In genomic region chr2:145760121-145760520, GRCm38 (mm10) we compare ENCODE assay signal across 22 mouse cellular contexts.
DNase-seq lines count a peak whose midpoint lies in the region; ATAC-seq and TF ChIP-seq lines count a peak whose summit lies in the region.
"Had no signal": no experiment of that assay in that cellular context is flagged by ENCODE, and none has a peak within 500 bp of the region (broad histone marks: within the 10 kb centered on the region; RNA-seq: fewer than 3 reads in every experiment).

No protein-coding gene starts in this region.

- no peak overlapping the region for H3K4me3 ChIP-seq in embryonic facial prominence, embryonic 11.5 days (ENCODE audit: low read depth, low read length)
- no peak overlapping the region for H3K4me3 ChIP-seq in embryonic facial prominence, embryonic 10.5 days
- no peak overlapping the region for H3K4me3 ChIP-seq in kidney, embryonic 14.5 days (ENCODE audit: low read length)
- H3K4me3 ChIP-seq: forebrain, embryonic 13.5 days; heart, adult 2 months; heart, embryonic 15.5 days; hindbrain, embryonic 10.5 days; intestine, embryonic 15.5 days had no signal

- H3K27me3 ChIP-seq in embryonic facial prominence, embryonic 11.5 days (ENCODE audit: control insufficient read depth, insufficient read depth, low read length), result no peaks in the 10 kb centered on the region
- no peaks in the 10 kb centered on the region for H3K27me3 ChIP-seq in embryonic facial prominence, embryonic 10.5 days (replicated peaks; ENCODE audit: low read depth, poor library complexity, severe bottlenecking)
- no peaks in the 10 kb centered on the region for H3K27me3 ChIP-seq in kidney, embryonic 14.5 days (ENCODE audit: control insufficient read depth, insufficient read depth, low read length)
- H3K27me3 ChIP-seq in Patski, result no peaks in the 10 kb centered on the region
- H3K27me3 ChIP-seq: CH12.LX; forebrain, embryonic 13.5 days; heart, embryonic 15.5 days; intestine, embryonic 15.5 days had no signal

- TF ChIP-seq CTCF in Patski (IDR thresholded peaks at IDR 0.05), result no peak

- in situ Hi-C loops in Patski (cut with MboI; ENCODE audit: low pct_unique_long_range_greater_than_20kb), result no loop called here

- H3K27ac ChIP-seq in embryonic facial prominence, embryonic 11.5 days (replicated peaks; ENCODE audit: low read depth, low read length), result no peak overlapping the region
- H3K27ac ChIP-seq in embryonic facial prominence, embryonic 10.5 days (replicated peaks), result no peak overlapping the region
- H3K27ac ChIP-seq in kidney, embryonic 14.5 days (ENCODE audit: low read depth, low read length), result no peak overlapping the region
- H3K27ac ChIP-seq: forebrain, embryonic 13.5 days; heart, adult 2 months; heart, embryonic 15.5 days; hindbrain, embryonic 10.5 days; hindbrain, embryonic 14.5 days; intestine, embryonic 15.5 days had no signal

- H3K4me1 ChIP-seq in embryonic facial prominence, embryonic 11.5 days (ENCODE audit: control insufficient read depth, insufficient read depth, low read length), result no peaks in the 10 kb centered on the region
- H3K4me1 ChIP-seq in embryonic facial prominence, embryonic 10.5 days, result 0 out of 2 replicates have a peak, but pooled peaks cover 4% of the 10 kb centered on the region
- no peaks in the 10 kb centered on the region for H3K4me1 ChIP-seq in kidney, embryonic 14.5 days (ENCODE audit: control insufficient read depth, insufficient read depth, low read length)
- H3K4me1 ChIP-seq: forebrain, embryonic 13.5 days had no signal

- CTCF ChIA-PET in Patski (lab: Charles Lee), result interaction anchor here (0.8 kb wide), 1 partner anchor 9 kb away, joined by 3 read pairs; no protein-coding TSS in a partner anchor

- WGBS in embryonic facial prominence, embryonic 11.5 days, result 46% methylated on average over 3 of the region's 3 CpGs
- WGBS in embryonic facial prominence, embryonic 10.5 days, result 55% methylated on average over 3 of the region's 3 CpGs
- 57% methylated on average over 3 of the region's 3 CpGs for WGBS in kidney, embryonic 14.5 days

- POLR2A ChIA-PET in Patski (lab: Charles Lee), result no interaction called here

- no peak overlapping the region for H3K4me2 ChIP-seq in embryonic facial prominence, embryonic 11.5 days (ENCODE audit: low read depth, low read length)
- no peak overlapping the region for H3K4me2 ChIP-seq in kidney, embryonic 14.5 days (replicated peaks; ENCODE audit: low read depth, low read length)
- H3K4me2 ChIP-seq: forebrain, embryonic 13.5 days; heart, embryonic 11.5 days; heart, embryonic 15.5 days; hindbrain, embryonic 14.5 days; intestine, embryonic 15.5 days had no signal

- no peaks in the 10 kb centered on the region for H3K9me3 ChIP-seq in embryonic facial prominence, embryonic 11.5 days (replicated peaks; ENCODE audit: control insufficient read depth, low read length)
- no peaks in the 10 kb centered on the region for H3K9me3 ChIP-seq in embryonic facial prominence, embryonic 10.5 days
- H3K9me3 ChIP-seq in kidney, embryonic 14.5 days (ENCODE audit: control insufficient read depth, low read length), result no peaks in the 10 kb centered on the region
- H3K9me3 ChIP-seq: forebrain, embryonic 13.5 days; heart, embryonic 15.5 days; hindbrain, embryonic 10.5 days; intestine, embryonic 15.5 days had no signal

- H3K9ac ChIP-seq in embryonic facial prominence, embryonic 11.5 days (replicated peaks; ENCODE audit: low read length), result no peak overlapping the region
- no peak overlapping the region for H3K9ac ChIP-seq in kidney, embryonic 14.5 days (ENCODE audit: low read depth, low read length)
- H3K9ac ChIP-seq: forebrain, embryonic 13.5 days; forebrain, postnatal 0 days; heart, embryonic 15.5 days; hindbrain, embryonic 14.5 days; intestine, embryonic 15.5 days had no signal

- DNase-seq in embryonic facial prominence, embryonic 11.5 days (ENCODE audit: low spot score), result peak; percentile 23
- DNase-seq in embryonic facial prominence, embryonic 10.5 days (ENCODE audit: low spot score), result no peak
- DNase-seq in kidney, adult 9 months, result peak; percentile 31
- DNase-seq in Patski (ENCODE audit: low read depth, low spot score), result peak; percentile 37
- peak; percentile 90 for DNase-seq in fibroblast of lung, adult 2 months (ENCODE audit: low read depth)
- DNase-seq in right cerebral cortex, postnatal 14 days, result no peak
- no peak for DNase-seq in cerebellum, postnatal 10 days
- DNase-seq: adrenal gland, postnatal 14 days; cerebellum, adult 11-12 months; cerebellum, adult 9-10 months; cerebellum, postnatal 36 days; forebrain, postnatal 0 days; heart, postnatal 14 days had no signal

- ATAC-seq in embryonic facial prominence, embryonic 11.5 days (replicated peaks; ENCODE audit: insufficient number of reproducible peaks, low FRiP score, low TSS enrichment, low read depth), result no peak
- no peak for ATAC-seq in kidney, embryonic 14.5 days (ENCODE audit: low FRiP score, low TSS enrichment)
- ATAC-seq in Patski, result no peak
- ATAC-seq: forebrain, embryonic 13.5 days; forebrain, postnatal 0 days; intestine, embryonic 15.5 days had no signal

- no peaks in the 10 kb centered on the region for H3K36me3 ChIP-seq in embryonic facial prominence, embryonic 11.5 days (replicated peaks; ENCODE audit: control insufficient read depth, insufficient read depth, low read depth, low read length)
- no peaks in the 10 kb centered on the region for H3K36me3 ChIP-seq in embryonic facial prominence, embryonic 10.5 days (replicated peaks)
- H3K36me3 ChIP-seq in kidney, embryonic 14.5 days (ENCODE audit: control insufficient read depth, insufficient read depth, low read length), result no peaks in the 10 kb centered on the region; the same call in 1 of the 2 replicates
- H3K36me3 ChIP-seq: heart, embryonic 15.5 days; hindbrain, embryonic 10.5 days; intestine, embryonic 15.5 days had no signal

Comparison
In these comparisons a context has a peak if more than half of its experiments do, and no peak if none do; other contexts are left out.
1. DNase-seq: peak in embryonic facial prominence, embryonic 11.5 days (single experiment), kidney, adult 9 months (single experiment), Patski (single experiment) and fibroblast of lung, adult 2 months (single experiment); none in embryonic facial prominence, embryonic 10.5 days (single experiment), right cerebral cortex, postnatal 14 days (single experiment) and cerebellum, postnatal 10 days (0 of 2).